Mouse (Mus musculus): ENCODE results near the gene Sbk2. TPM values are rescaled to one million over a fixed set of nuclear protein-coding genes. Genes with fewer than 3 reads are reported as not detected.

The Sbk2 gene
- total RNA-seq, 2 experiments from 2014 or later = 37.4 to 119 TPM

GRCm38 (mm10) chr7:4953815-4954445 is 10.3 kb downstream of the Sbk2 start:
- peak; percentile 48 for DNase-seq (ENCODE audit: low spot score)

- DNase-seq (ENCODE audit: low spot score) = no peak
Measured at GRCm38 (mm10) chr7:4950561-4951342, 13.5 kb downstream of the Sbk2 start.

- no peak for DNase-seq (ENCODE audit: low spot score)
Measured at GRCm38 (mm10) chr7:4948386-4948785, 15.8 kb downstream of the Sbk2 start.

- DNase-seq (ENCODE audit: low spot score) = peak; percentile 86
Measured at GRCm38 (mm10) chr7:4947855-4948254, 16.4 kb downstream of the Sbk2 start.

GRCm38 (mm10) chr7:4943223-4943815 is 20.9 kb downstream of the Sbk2 start:
- peak; percentile 96 for DNase-seq (ENCODE audit: low spot score)

GRCm38 (mm10) chr7:4942673-4943072 is 21.5 kb downstream of the Sbk2 start:
- DNase-seq (ENCODE audit: low spot score) = no peak

- DNase-seq (ENCODE audit: low spot score) = peak; percentile 87
Measured at GRCm38 (mm10) chr7:4940068-4940479, 24.1 kb downstream of the Sbk2 start.

- DNase-seq (ENCODE audit: low spot score) = peak; percentile 81
Measured at GRCm38 (mm10) chr7:4938456-4938855, 25.8 kb downstream of the Sbk2 start.

- no peak for DNase-seq (ENCODE audit: low spot score)
Measured at GRCm38 (mm10) chr7:4937392-4937791, 26.8 kb downstream of the Sbk2 start.

GRCm38 (mm10) chr7:4936832-4937231 is 27.4 kb downstream of the Sbk2 start:
- no peak for DNase-seq (ENCODE audit: low spot score)

GRCm38 (mm10) chr7:4934160-4934914 is 29.9 kb downstream of the Sbk2 start:
- no peak for DNase-seq (ENCODE audit: low spot score)

- no peak for DNase-seq (ENCODE audit: low spot score)
Measured at GRCm38 (mm10) chr7:4933103-4933502, 31.1 kb downstream of the Sbk2 start.

GRCm38 (mm10) chr7:4928323-4928722 is 35.9 kb downstream of the Sbk2 start:
- no peak for DNase-seq (ENCODE audit: low spot score)

GRCm38 (mm10) chr7:4927711-4928110 is 36.5 kb downstream of the Sbk2 start:
- no peak for DNase-seq (ENCODE audit: low spot score)

- DNase-seq (ENCODE audit: low spot score) = no peak
Measured at GRCm38 (mm10) chr7:4926849-4927248, 37.4 kb downstream of the Sbk2 start.

- DNase-seq (ENCODE audit: low spot score) = peak; percentile 59
Measured at GRCm38 (mm10) chr7:4925441-4926381, 38.5 kb downstream of the Sbk2 start, which contains the start of gene Ssc5d. Gene Ssc5d, plus strand, starts transcription at chr7:4925785.

GRCm38 (mm10) chr7:4924891-4925301 is 39.3 kb downstream of the Sbk2 start:
- peak; percentile 72 for DNase-seq (ENCODE audit: low spot score)

GRCm38 (mm10) chr7:4924483-4924882 is 39.7 kb downstream of the Sbk2 start:
- DNase-seq (ENCODE audit: low spot score) = no peak

GRCm38 (mm10) chr7:4923586-4924364 is 40.4 kb downstream of the Sbk2 start:
- no peak for DNase-seq (ENCODE audit: low spot score)
